Mouse (Mus musculus): ENCODE data around the gene Usp5. TPM values are rescaled to one million over a fixed set of nuclear protein-coding genes. Genes with fewer than 3 reads are reported as not detected.

Gene Usp5
- total RNA-seq, 2 experiments from 2014 or later = 41.7 to 43.2 TPM

GRCm38 (mm10) chr6:124791911-124792310 lies 37.4 kb downstream of the Usp5 start:
- intact Hi-C loops (cut with DNase I) = no loop called here
- DNase-seq = no peak

GRCm38 (mm10) chr6:124790121-124790520 lies 39.2 kb downstream of the Usp5 start:
- DNase-seq = no peak
- intact Hi-C loops (cut with DNase I) = no loop called here

GRCm38 (mm10) chr6:124789519-124789918 lies 39.8 kb downstream of the Usp5 start:
- DNase-seq = no peak
- intact Hi-C loops (cut with DNase I) = no loop called here

GRCm38 (mm10) chr6:124787722-124788121 lies 41.6 kb downstream of the Usp5 start:
- intact Hi-C loops (cut with DNase I) = no loop called here

GRCm38 (mm10) chr6:124786756-124787420 lies 42.4 kb downstream of the Usp5 start:
- no peak for DNase-seq
- intact Hi-C loops (cut with DNase I) = no loop called here

More at GRCm38 (mm10) chr6:124787722-124788121, 41.6 kb downstream of the Usp5 start:
- no peak for DNase-seq

- intact Hi-C loops (cut with DNase I) = no loop called here
- no peak for DNase-seq
Observed at GRCm38 (mm10) chr6:124782436-124782835, 46.8 kb downstream of the Usp5 start.

GRCm38 (mm10) chr6:124780917-124781316 lies 48.4 kb downstream of the Usp5 start:
- intact Hi-C loops (cut with DNase I) = no loop called here
- DNase-seq = no peak

- intact Hi-C loops (cut with DNase I) = no loop called here
- DNase-seq = no peak
Observed at GRCm38 (mm10) chr6:124779984-124780416, 49.3 kb downstream of the Usp5 start.

GRCm38 (mm10) chr6:124779222-124779983 lies 49.9 kb downstream of the Usp5 start, which contains the start of gene Lrrc23:
Gene Lrrc23, minus strand, starts transcription at chr6:124779727.
- intact Hi-C loops (cut with DNase I) = no loop called here
- DNase-seq = no peak

- intact Hi-C loops (cut with DNase I) = no loop called here
Observed at GRCm38 (mm10) chr6:124770511-124770910, 58.8 kb downstream of the Usp5 start.

GRCm38 (mm10) chr6:124770013-124770412 lies 59.3 kb downstream of the Usp5 start:
- DNase-seq = no peak
- intact Hi-C loops (cut with DNase I) = no loop called here

More at GRCm38 (mm10) chr6:124770511-124770910, 58.8 kb downstream of the Usp5 start:
- DNase-seq = no peak

- DNase-seq = no peak
- intact Hi-C loops (cut with DNase I) = loop anchor here (10.0 kb wide), 1 partner anchor 264 kb away; no protein-coding TSS in a partner anchor
Observed at GRCm38 (mm10) chr6:124769101-124769765, 60.1 kb downstream of the Usp5 start, which contains the start of gene Eno2. Gene Eno2, minus strand, starts transcription at chr6:124769673.

GRCm38 (mm10) chr6:124768704-124769044 lies 60.6 kb downstream of the Usp5 start:
- intact Hi-C loops (cut with DNase I) = loop anchor here (10.0 kb wide), 1 partner anchor 264 kb away; no protein-coding TSS in a partner anchor
- DNase-seq = no peak

GRCm38 (mm10) chr6:124767920-124768703 lies 61.2 kb downstream of the Usp5 start:
- no peak for DNase-seq
- intact Hi-C loops (cut with DNase I) = loop anchor here (10.0 kb wide), 1 partner anchor 263 kb away; no protein-coding TSS in a partner anchor

GRCm38 (mm10) chr6:124767536-124767919 lies 61.8 kb downstream of the Usp5 start:
- no peak for DNase-seq
- intact Hi-C loops (cut with DNase I) = loop anchor here (10.0 kb wide), 1 partner anchor 263 kb away; no protein-coding TSS in a partner anchor

GRCm38 (mm10) chr6:124765951-124766350 lies 63.3 kb downstream of the Usp5 start:
- DNase-seq = no peak
- intact Hi-C loops (cut with DNase I) = loop anchor here (10.0 kb wide), 1 partner anchor 261 kb away; no protein-coding TSS in a partner anchor
